Mouse (Mus musculus) E14TG2a.4 (cell line): ENCODE measurements around the gene Csnk2b.
"Not testable (repeated sequence)": the region's sequence is repeated elsewhere in the genome, so short reads cannot be mapped to it uniquely, and the experiment has no call there.

Experiments
- H3K27me3 ChIP-seq: 2 replicates; pipeline ENCODE4 v1.6.1; 2014; ENCODE audit warnings: low read length, control low read depth; ENCODE audit not compliant: insufficient read depth
- H3K36me3 ChIP-seq: 2 replicates; pipeline ENCODE4 v1.6.1; 2014; ENCODE audit warnings: low read length, control low read depth; ENCODE audit not compliant: insufficient read depth
- H3K4me1 ChIP-seq: replicated peaks from 2 replicates; pipeline ENCODE4 v1.6.1; 2014; ENCODE audit warnings: low read depth, low read length, control low read depth
- H3K4me3 ChIP-seq: replicated peaks from 2 replicates; pipeline ENCODE4 v1.5.1; 2014; ENCODE audit warnings: mild to moderate bottlenecking, low read length
- H3K9me3 ChIP-seq: 2 replicates; pipeline ENCODE4 v1.6.1; 2014; ENCODE audit warnings: low read length, control low read depth
- CTCF ChIP-seq: conservative IDR thresholded peaks from 2 replicates; pipeline ENCODE4 v1.5.1; 2014; ENCODE audit warnings: low read length
- NANOG ChIP-seq: IDR thresholded peaks from 2 replicates; pipeline ENCODE4 v1.6.1; 2014; ENCODE audit warnings: borderline replicate concordance, low read length, mixed read lengths
- POU5F1 ChIP-seq: IDR thresholded peaks from 2 replicates; pipeline ENCODE4 v1.6.1; 2014; ENCODE audit warnings: low read length, borderline replicate concordance

Csnk2b gene

DNA sequence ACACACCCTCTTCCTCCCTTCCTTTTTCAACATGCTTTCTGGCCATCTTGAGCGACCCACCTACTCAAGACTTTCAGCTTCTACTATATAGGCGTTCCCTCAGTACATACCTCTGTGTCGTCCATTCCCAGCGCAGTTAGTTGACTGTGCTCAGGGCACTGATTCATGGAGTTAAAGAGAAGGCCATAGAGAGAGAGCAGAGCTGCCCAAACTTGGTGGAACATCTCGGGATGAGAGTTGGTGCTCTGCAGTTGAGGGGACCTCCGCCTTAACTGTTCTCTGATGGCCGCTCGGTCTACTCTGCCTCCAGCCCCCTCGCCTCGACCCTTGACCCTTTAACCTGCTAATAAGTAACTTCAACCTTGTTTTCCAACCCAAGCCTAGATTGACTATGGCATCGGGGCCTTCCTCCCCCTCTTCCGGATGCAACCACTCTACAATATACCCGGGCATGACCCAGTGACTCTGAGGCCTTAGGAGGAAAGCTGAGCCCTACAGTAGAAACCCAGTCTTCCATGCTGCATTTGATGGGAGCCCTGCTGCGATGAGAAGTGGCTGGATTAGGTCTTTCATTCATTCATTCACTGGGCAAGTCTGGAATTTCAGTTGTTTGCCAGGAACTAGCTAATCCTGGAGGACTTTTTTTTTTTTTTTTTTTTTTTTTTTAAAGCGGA is 9.8 kb upstream of the Csnk2b start, which contains the start of gene Apom:
Gene Apom, minus strand, starts transcription at position 551 of the 674 bp plus-strand sequence.
- H3K4me1 ChIP-seq, result peaks cover 49% of the 10 kb centered on the region
- no peak for TF ChIP-seq CTCF
- TF ChIP-seq POU5F1, result no peak
- no peak for TF ChIP-seq NANOG
- H3K9me3 ChIP-seq, result no peaks in the 10 kb centered on the region
- no peak within 1 kb of the TSS for H3K4me3 ChIP-seq
- peaks cover 9% of the 10 kb centered on the region for H3K27me3 ChIP-seq
- peaks cover 8% of the 10 kb centered on the region; the same call in 1 of the 2 replicates for H3K36me3 ChIP-seq

DNA sequence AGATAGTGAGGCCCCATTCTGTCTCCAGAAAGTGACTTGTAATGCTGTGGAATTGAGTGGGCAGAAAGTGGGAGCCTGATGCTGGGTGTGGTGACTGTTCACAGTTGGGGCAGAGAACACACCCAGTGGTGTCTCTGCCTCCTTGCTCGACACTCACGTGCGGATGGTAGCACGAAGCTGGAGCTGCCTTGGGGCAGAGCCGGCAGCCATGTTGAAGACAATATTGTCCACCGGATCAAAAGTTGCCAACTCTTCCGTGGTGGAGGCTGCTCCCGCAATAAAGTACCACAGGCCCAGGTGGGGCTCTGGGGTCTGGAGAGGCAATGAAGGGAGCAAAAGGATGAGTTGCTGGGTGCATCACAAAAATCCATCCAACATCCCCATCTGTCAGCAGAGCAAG is 9.2 kb upstream of the Csnk2b start:
- Histone ChIP-seq H3K36me3 (0 out of 2 replicates have a peak, but pooled peaks cover 4% of the 10 kb centered on the region), H3K27me3 (peaks cover 12% of the 10 kb centered on the region), H3K9me3 (no peaks in the 10 kb centered on the region), H3K4me1 (peaks cover 47% of the 10 kb centered on the region), H3K4me3 (no peak overlapping the region)
- TF ChIP-seq NANOG, result no peak

DNA sequence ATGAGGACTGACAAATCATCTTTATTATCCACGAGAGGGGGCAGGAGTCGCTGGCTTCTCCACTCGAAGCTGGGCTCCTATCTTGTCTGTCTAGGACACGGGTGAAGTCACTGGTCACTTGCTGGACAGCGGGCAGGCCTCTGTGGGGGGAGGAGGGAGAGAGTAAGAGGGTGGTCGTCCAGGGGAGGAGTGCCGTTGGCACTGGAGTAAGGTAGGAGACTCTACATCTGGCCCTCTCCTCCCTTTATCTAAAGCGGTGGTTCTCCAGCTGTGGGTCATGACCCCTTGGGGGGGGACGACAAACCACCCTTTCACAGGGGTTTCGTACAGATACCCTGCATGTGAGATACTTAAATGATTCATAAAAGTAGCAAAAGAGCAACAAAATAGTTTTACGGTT is 7.1 kb upstream of the Csnk2b start:
- no peak for TF ChIP-seq CTCF
- TF ChIP-seq POU5F1, result no peak
- TF ChIP-seq NANOG, result no peak
- H3K4me3 ChIP-seq, result no peak overlapping the region
- H3K4me1 ChIP-seq, result peaks cover 55% of the 10 kb centered on the region
- peaks cover 15% of the 10 kb centered on the region for H3K36me3 ChIP-seq
- no peaks in the 10 kb centered on the region for H3K9me3 ChIP-seq
- H3K27me3 ChIP-seq, result peaks cover 12% of the 10 kb centered on the region

DNA sequence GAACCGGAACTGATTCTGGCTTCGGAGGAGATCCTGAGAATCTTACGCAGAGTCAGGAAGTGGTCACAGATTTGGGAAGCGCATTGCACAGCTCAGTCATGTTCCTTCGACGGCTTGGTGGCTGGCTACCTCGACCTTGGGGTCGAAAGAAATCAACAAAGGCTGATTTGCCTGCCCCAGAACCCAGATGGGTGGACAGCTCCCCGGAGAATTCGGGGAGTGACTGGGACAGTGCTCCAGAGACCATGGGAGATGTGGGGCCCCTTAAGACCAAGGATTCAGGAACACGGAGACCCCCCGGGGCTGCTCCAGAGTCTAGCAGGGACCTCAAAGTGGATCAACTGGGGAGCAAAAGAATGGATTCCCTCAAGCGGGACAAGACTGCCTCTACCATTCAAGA is 5.2 kb upstream of the Csnk2b start:
- peaks cover 29% of the 10 kb centered on the region for H3K36me3 ChIP-seq

DNA sequence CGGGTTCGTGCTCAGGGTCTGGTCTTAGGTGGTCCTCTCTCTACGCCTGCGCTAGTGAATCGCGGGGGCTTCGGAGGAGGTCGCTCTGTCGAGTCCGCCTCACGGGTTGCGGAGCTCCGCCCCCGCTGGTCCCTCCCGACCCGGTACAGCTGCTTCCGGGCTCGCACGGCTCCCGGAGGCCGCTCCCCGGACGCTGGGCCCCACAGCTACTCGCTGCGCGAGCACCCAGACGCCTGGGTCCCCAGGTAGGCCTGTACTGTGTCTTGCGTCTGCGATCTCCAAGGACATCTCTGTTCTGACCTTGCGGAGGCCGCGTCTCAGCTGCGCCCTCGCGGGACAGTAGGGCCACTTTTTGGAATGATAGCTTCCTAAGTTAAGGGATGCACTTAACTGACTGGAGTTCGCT is 4.4 kb upstream of the Csnk2b start, which contains the start of gene D17H6S53E:
Gene D17H6S53E, plus strand, starts transcription at position 168 of the 406 bp plus-strand sequence.
- H3K27me3 ChIP-seq, result peaks cover 12% of the 10 kb centered on the region
- H3K4me1 ChIP-seq, result peaks cover 54% of the 10 kb centered on the region

More for the DNA sequence above, 5.2 kb upstream of the Csnk2b start:
- H3K4me1 ChIP-seq, result peaks cover 57% of the 10 kb centered on the region
- no peaks in the 10 kb centered on the region for H3K9me3 ChIP-seq
- H3K27me3 ChIP-seq, result peaks cover 12% of the 10 kb centered on the region
- H3K4me3 ChIP-seq, result 0 out of 2 replicates have a peak overlapping the region, but pooled peaks have one; percentile 23
- TF ChIP-seq POU5F1, result no peak
- TF ChIP-seq NANOG, result no peak
- no peak for TF ChIP-seq CTCF

DNA sequence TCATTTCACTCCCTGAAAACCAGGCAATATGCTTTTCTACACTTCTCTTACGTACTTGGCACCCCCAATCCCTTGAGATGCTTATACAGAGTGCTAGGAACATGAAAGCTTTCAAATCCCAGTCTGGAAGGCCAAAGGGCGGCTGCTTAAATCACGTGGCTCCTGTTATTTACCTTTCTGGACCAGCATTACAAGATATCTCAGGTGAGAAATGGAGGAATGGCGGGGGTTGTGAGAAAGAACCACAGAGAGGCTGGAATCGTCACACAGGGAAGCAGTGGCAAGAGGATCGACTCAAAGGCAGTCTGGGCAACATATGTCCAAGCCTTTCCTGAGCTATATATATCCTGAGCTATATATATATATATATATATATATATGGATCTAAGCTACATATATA is 3.7 kb upstream of the Csnk2b start:
- Histone ChIP-seq H3K27me3 (peaks cover 12% of the 10 kb centered on the region), H3K36me3 (peaks cover 29% of the 10 kb centered on the region), H3K4me1 (peaks cover 48% of the 10 kb centered on the region), H3K9me3 (no peaks in the 10 kb centered on the region), H3K4me3 (peak overlapping the region; percentile 75; the same call in 1 of the 2 replicates)
- TF ChIP-seq CTCF (no peak), NANOG (no peak), POU5F1 (no peak)

More for the DNA sequence above, 4.4 kb upstream of the Csnk2b start, which contains the start of gene D17H6S53E:
- TF ChIP-seq POU5F1, result no peak
- H3K36me3 ChIP-seq, result peaks cover 29% of the 10 kb centered on the region
- H3K9me3 ChIP-seq, result no peaks in the 10 kb centered on the region
- peak within 1 kb of the TSS; percentile 75 for H3K4me3 ChIP-seq

DNA sequence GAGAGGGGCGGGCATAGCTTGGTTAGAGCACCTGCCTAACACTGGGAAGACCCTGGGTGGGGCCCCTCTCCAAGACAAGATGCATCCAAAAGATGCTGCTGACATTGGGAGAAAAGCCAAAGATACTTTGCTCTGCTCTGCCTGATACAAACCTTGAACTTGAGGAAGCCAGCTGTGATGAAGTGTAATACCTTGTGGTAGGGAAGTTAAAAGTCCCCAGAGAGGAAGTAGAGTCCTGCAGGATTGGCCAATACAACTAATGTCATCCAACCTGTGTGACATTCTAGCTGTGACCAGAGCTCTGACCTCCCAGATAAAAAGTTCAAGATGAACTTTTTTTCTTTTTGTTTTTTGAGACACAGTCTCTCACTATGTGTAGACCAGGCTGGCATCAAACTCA is 3.2 kb upstream of the Csnk2b start:
- H3K4me1 ChIP-seq, result peaks cover 48% of the 10 kb centered on the region
- TF ChIP-seq NANOG (no peak), POU5F1 (no peak), CTCF (no peak)
- peaks cover 30% of the 10 kb centered on the region for H3K36me3 ChIP-seq
- H3K9me3 ChIP-seq, result no peaks in the 10 kb centered on the region
- H3K27me3 ChIP-seq, result peaks cover 12% of the 10 kb centered on the region
- 0 out of 2 replicates have a peak overlapping the region, but pooled peaks have one; percentile 75 for H3K4me3 ChIP-seq

DNA sequence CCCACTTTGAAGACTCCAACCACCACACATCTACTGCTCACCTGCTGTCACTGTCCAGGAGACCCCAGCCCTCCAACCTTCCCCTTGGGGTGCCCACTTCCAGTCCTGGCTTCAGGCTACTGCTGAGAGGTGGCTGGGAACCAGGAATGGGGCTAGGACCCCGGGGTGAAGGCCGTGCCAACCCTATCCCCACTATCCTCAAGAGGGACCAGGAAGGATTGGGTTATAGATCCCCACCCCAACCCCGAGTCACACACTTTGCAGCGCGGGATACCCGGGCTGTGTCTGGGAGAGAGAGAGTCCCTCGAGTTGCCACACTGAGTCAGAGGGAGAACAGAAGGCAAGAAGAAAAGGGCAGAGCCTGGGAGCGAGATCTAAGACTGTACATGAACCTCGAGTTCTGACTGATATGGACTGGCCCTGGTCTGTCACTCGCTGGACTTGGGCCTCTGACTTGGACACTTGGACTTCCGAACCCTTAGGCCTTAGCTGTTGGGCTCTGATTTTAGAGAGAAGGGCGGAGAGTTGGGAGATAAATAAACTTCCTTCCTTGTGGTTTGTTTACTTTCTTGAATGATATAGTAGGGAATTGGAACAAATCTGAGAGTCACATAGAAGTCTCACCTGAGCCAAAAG is 2.5 kb upstream of the Csnk2b start:
- not testable (repeated sequence) for H3K4me3 ChIP-seq, H3K9me3 ChIP-seq
- peaks cover 52% of the 10 kb centered on the region for H3K4me1 ChIP-seq
- H3K27me3 ChIP-seq, result peaks cover 12% of the 10 kb centered on the region
- H3K36me3 ChIP-seq, result peaks cover 37% of the 10 kb centered on the region

DNA sequence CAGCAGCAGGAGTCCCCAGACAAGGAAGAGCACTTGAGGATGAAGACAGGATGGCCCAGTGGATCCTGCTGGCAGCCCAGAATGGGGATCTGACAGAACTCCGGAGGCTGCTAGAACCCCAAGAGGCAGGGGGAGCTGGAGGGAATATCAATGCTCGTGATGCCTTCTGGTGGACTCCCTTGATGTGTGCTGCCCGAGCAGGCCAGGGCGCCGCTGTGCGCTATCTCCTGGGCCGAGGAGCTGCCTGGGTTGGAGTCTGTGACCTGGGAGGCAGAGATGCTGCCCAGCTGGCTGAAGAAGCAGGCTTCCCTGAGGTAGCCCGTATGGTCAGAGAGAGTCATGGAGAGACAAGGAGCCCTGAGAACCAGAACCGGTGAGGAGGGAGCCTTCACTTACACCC is 1.4 kb upstream of the Csnk2b start:
- peaks cover 59% of the 10 kb centered on the region for H3K4me1 ChIP-seq
- not testable (repeated sequence) for H3K9me3 ChIP-seq, H3K4me3 ChIP-seq
- peaks cover 12% of the 10 kb centered on the region for H3K27me3 ChIP-seq
- peaks cover 48% of the 10 kb centered on the region for H3K36me3 ChIP-seq
